Mouse (Mus musculus): Measurements from ENCODE around the gene Zfp446. TPM values are rescaled to one million over a fixed set of nuclear protein-coding genes. Genes with fewer than 3 reads are reported as not detected.

The Zfp446 gene
- polyA plus RNA-seq, 1 experiment from 2014 or later = 5.9 TPM

DNA sequence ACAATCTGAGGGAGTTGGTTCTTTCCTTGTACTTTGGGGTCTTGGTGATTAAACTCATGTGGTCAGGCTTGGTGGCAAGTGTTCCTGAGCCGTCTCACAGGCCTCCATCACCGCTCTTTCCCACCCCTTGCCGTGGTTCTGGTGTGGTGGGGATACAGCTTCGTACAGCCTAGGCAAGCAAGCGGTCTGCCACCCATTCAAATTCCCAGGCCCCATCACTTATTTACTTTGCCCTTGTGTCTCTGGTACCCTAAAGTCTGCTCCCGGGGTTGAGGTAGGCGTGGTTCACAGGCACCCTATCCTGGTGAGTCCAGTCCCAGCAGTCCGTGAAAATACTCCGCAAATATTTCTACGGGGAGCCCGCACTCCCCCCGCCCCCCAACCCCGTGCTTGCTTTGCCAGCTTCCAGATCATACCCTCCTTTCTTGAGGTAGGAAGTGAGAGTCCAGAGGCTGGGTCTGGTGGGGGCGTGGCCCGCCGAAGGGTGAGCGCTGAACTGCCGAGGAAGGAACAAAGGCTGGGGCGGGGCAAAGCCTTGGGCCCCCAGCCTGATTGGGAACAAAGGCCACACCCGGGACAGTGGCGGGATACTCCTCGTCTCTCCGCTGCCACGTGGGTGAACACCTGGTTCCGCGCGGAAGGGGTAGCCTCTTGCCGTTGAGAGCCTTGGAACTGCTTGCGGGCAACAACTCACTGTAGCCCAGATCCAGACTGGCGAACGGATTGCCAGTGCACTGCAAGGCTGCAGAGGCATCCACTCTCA, 45.3 kb downstream of the Zfp446 start:
- H3K36me3 ChIP-seq (replicated peaks; ENCODE audit: control insufficient read depth, insufficient read depth, low read depth, low read length) = peaks cover 9% of the 10 kb centered on the region
- H3K9me3 ChIP-seq (replicated peaks; ENCODE audit: control insufficient read depth, low read length) = no peaks in the 10 kb centered on the region
- no peaks in the 10 kb centered on the region for H3K27me3 ChIP-seq (ENCODE audit: control insufficient read depth, insufficient read depth, low read length)
- WGBS = 4% methylated on average over 31 of the region's 31 CpGs
- ATAC-seq (replicated peaks; ENCODE audit: insufficient number of reproducible peaks, low FRiP score, low TSS enrichment, low read depth) (peak; percentile 77), DNase-seq (ENCODE audit: low spot score) (peak; percentile 95)
- no peaks in the 10 kb centered on the region; the same call in 1 of the 2 replicates for H3K4me1 ChIP-seq (ENCODE audit: control insufficient read depth, insufficient read depth, low read length)
- peak overlapping the region; percentile 99 for H3K9ac ChIP-seq (replicated peaks; ENCODE audit: low read length)
- H3K4me2 ChIP-seq (ENCODE audit: low read depth, low read length) = peak overlapping the region; percentile 97
- peak overlapping the region; percentile 100 for H3K27ac ChIP-seq (replicated peaks; ENCODE audit: low read depth, low read length)
- H3K4me3 ChIP-seq (ENCODE audit: low read depth, low read length) = peak overlapping the region; percentile 96

DNA sequence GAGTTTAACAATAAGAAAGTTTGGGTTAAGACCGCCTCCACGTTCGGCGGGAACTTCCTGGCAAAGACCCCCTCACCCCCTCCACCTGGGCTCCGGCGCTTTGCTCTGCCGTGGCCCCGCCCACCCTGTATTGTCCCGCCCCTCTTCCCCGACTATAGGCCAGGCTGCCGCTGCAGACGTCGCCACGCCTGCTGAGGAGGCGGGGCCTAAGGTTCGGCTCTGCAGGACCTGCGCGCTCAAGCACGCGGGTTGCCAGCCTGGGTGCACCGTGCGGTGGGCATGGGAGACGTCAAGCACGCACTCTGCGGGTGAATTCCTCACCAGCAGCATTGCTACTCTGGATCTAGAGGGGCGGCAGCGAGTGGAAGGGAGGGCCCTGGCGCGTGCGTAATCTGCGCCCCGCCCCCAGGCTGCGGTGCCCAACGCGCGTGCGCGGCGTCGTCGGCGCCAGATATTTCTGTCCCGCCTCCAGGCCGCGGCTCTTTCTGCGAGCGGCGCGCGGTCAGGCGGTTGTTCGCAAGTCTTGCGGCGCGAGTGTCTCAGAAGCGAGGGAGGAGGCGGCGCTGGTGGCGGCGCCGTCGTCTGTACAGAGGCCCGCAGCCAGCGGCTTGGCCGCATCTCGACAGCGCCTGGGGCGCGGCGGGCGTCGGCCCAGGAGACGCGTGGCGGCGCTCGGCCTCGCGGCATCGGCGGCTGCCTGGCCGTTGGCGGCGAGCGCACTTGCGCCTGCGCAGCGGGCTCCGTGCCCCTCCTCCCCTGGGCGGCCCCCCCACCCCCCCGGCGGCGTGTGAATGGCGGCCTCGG, 46.5 kb downstream of the Zfp446 start:
- peak overlapping the region; percentile 97 for H3K4me2 ChIP-seq (ENCODE audit: low read depth, low read length)
- WGBS = under 1% methylated on average over 58 of the region's 95 CpGs
- H3K9me3 ChIP-seq (replicated peaks; ENCODE audit: control insufficient read depth, low read length) = no peaks in the 10 kb centered on the region
- H3K27ac ChIP-seq (replicated peaks; ENCODE audit: low read depth, low read length) = peak overlapping the region; percentile 100
- H3K36me3 ChIP-seq (replicated peaks; ENCODE audit: control insufficient read depth, insufficient read depth, low read depth, low read length) = peaks cover 20% of the 10 kb centered on the region
- H3K27me3 ChIP-seq (ENCODE audit: control insufficient read depth, insufficient read depth, low read length) = no peaks in the 10 kb centered on the region
- DNase-seq (ENCODE audit: low spot score) = peak; percentile 97
- H3K4me1 ChIP-seq (ENCODE audit: control insufficient read depth, insufficient read depth, low read length) = no peaks in the 10 kb centered on the region; the same call in 1 of the 2 replicates
- peak overlapping the region; percentile 96 for H3K4me3 ChIP-seq (ENCODE audit: low read depth, low read length)
- H3K9ac ChIP-seq (replicated peaks; ENCODE audit: low read length) = peak overlapping the region; percentile 99
- peak; percentile 82 for ATAC-seq (replicated peaks; ENCODE audit: insufficient number of reproducible peaks, low FRiP score, low TSS enrichment, low read depth)

DNA sequence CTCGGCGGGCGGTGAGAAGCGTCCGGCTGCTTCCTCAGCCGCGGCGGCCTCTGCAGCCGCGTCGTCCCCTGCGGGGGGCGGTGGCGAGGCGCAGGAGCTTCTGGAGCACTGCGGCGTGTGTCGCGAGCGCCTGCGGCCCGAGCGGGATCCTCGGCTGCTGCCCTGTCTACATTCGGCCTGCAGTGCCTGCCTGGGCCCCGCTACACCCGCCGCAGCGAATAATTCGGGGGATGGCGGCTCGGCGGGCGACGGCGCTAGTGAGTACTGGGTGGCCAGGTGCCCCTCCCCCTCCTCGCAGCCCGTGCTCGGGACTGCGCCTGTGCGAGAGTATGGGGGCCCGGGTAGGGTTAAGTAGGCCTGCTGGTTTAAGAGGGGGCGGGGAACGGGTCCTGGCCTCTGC, 47.2 kb downstream of the Zfp446 start:
- under 1% methylated on average over 44 of the region's 44 CpGs for WGBS

DNA sequence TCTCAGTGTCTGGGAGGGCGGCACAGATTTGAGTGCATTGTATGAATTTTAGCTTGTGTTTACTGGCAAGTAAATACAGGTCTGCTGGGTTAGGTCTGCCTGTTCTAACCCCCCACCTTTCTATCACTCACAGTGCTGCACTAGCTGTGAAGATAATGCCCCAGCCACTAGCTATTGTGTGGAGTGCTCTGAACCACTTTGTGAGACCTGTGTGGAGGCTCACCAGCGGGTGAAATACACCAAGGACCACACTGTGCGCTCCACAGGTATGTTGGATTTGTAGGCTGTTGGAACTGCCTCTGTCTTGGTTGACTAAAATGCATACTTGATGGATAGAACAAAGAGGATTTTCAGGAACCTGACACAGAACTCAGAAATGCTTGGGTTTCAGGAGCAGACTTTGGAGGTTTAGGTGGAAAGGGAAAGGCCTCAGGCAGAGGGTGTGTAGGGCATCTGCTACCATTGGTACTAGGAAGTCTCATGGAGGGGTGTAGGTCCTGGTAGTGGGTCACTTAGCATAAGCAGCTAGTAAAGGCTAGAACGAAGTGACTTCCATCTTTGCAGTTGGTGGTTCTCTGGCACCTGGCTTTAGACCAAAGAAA, 48.0 kb downstream of the Zfp446 start:
- H3K9me3 ChIP-seq (replicated peaks; ENCODE audit: control insufficient read depth, low read length) = no peaks in the 10 kb centered on the region
- no peaks in the 10 kb centered on the region; the same call in 1 of the 2 replicates for H3K4me1 ChIP-seq (ENCODE audit: control insufficient read depth, insufficient read depth, low read length)
- peaks cover 35% of the 10 kb centered on the region for H3K36me3 ChIP-seq (replicated peaks; ENCODE audit: control insufficient read depth, insufficient read depth, low read depth, low read length)
- H3K4me2 ChIP-seq (ENCODE audit: low read depth, low read length) = peak overlapping the region; percentile 97
- H3K27me3 ChIP-seq (ENCODE audit: control insufficient read depth, insufficient read depth, low read length) = no peaks in the 10 kb centered on the region
- ATAC-seq (replicated peaks; ENCODE audit: insufficient number of reproducible peaks, low FRiP score, low TSS enrichment, low read depth) (no peak), DNase-seq (ENCODE audit: low spot score) (no peak)
- peak overlapping the region; percentile 99 for H3K9ac ChIP-seq (replicated peaks; ENCODE audit: low read length)
- 39% methylated on average over 4 of the region's 4 CpGs for WGBS
- H3K27ac ChIP-seq (replicated peaks; ENCODE audit: low read depth, low read length) = 0 out of 2 replicates have a peak overlapping the region, but pooled peaks have one; percentile 100
- H3K4me3 ChIP-seq (ENCODE audit: low read depth, low read length) = peak overlapping the region; percentile 96

More for the DNA sequence above, 47.2 kb downstream of the Zfp446 start:
- DNase-seq (ENCODE audit: low spot score) (peak; percentile 79), ATAC-seq (replicated peaks; ENCODE audit: insufficient number of reproducible peaks, low FRiP score, low TSS enrichment, low read depth) (peak; percentile 61)
- peaks cover 27% of the 10 kb centered on the region for H3K36me3 ChIP-seq (replicated peaks; ENCODE audit: control insufficient read depth, insufficient read depth, low read depth, low read length)
- no peaks in the 10 kb centered on the region for H3K9me3 ChIP-seq (replicated peaks; ENCODE audit: control insufficient read depth, low read length)
- H3K27ac ChIP-seq (replicated peaks; ENCODE audit: low read depth, low read length) = peak overlapping the region; percentile 100
- peak overlapping the region; percentile 97 for H3K4me2 ChIP-seq (ENCODE audit: low read depth, low read length)
- peak overlapping the region; percentile 99 for H3K9ac ChIP-seq (replicated peaks; ENCODE audit: low read length)
- no peaks in the 10 kb centered on the region; the same call in 1 of the 2 replicates for H3K4me1 ChIP-seq (ENCODE audit: control insufficient read depth, insufficient read depth, low read length)
- no peaks in the 10 kb centered on the region for H3K27me3 ChIP-seq (ENCODE audit: control insufficient read depth, insufficient read depth, low read length)
- H3K4me3 ChIP-seq (ENCODE audit: low read depth, low read length) = peak overlapping the region; percentile 96

DNA sequence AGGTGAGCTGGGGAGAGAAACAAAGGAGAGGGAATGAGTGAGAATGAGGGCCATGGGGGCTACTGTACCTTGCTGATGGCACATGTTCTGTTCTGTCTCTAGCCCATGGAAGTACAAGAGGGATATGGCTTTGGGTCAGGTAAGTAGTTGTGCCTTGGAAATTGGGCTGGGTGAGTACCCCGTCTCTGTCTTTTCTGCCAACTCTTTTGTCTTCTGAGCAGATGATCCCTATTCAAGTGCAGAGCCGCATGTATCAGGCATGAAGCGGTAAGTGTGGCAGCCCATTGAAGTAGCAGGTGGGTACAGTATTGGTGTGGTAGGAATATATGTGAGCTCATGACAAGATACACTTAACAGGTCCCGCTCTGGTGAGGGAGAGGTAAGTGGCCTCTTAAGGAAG, 51.3 kb downstream of the Zfp446 start:
- no peaks in the 10 kb centered on the region; the same call in 1 of the 2 replicates for H3K4me1 ChIP-seq (ENCODE audit: control insufficient read depth, insufficient read depth, low read length)
- H3K27me3 ChIP-seq (ENCODE audit: control insufficient read depth, insufficient read depth, low read length) = no peaks in the 10 kb centered on the region
- H3K4me3 ChIP-seq (ENCODE audit: low read depth, low read length) = no peak overlapping the region
- no peaks in the 10 kb centered on the region for H3K9me3 ChIP-seq (replicated peaks; ENCODE audit: control insufficient read depth, low read length)
- H3K36me3 ChIP-seq (replicated peaks; ENCODE audit: control insufficient read depth, insufficient read depth, low read depth, low read length) = peaks cover 43% of the 10 kb centered on the region
- 90% methylated on average over 4 of the region's 4 CpGs for WGBS
- ATAC-seq (replicated peaks; ENCODE audit: insufficient number of reproducible peaks, low FRiP score, low TSS enrichment, low read depth) (no peak), DNase-seq (ENCODE audit: low spot score) (no peak)
- H3K9ac ChIP-seq (replicated peaks; ENCODE audit: low read length) = no peak overlapping the region
- H3K4me2 ChIP-seq (ENCODE audit: low read depth, low read length) = no peak overlapping the region
- H3K27ac ChIP-seq (replicated peaks; ENCODE audit: low read depth, low read length) = no peak overlapping the region

DNA sequence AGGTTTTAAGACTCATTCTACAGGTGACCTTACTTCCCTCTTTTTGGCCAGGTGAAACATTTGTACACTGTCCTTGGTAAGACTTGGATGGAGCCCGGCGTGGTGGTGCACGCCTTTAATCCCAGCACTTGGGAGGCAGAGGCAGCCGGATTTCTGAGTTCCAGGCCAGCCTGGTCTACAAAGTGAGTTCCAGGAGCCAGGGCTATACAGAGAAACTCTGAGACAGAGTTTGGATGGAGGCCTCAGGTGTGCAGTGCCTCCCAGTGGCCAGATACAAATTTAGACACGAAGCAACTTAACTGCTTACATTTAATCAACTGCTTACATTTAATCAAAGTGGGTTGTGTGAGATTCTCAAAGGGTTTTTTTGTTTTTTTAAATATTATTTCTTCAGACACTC, 53.4 kb downstream of the Zfp446 start:
- WGBS = 78% methylated on average over 5 of the region's 5 CpGs
- Histone ChIP-seq H3K4me2 (ENCODE audit: low read depth, low read length) (no peak overlapping the region), H3K36me3 (replicated peaks; ENCODE audit: control insufficient read depth, insufficient read depth, low read depth, low read length) (peaks cover 46% of the 10 kb centered on the region), H3K9me3 (replicated peaks; ENCODE audit: control insufficient read depth, low read length) (no peaks in the 10 kb centered on the region), H3K4me1 (ENCODE audit: control insufficient read depth, insufficient read depth, low read length) (no peaks in the 10 kb centered on the region), H3K9ac (replicated peaks; ENCODE audit: low read length) (no peak overlapping the region), H3K27ac (replicated peaks; ENCODE audit: low read depth, low read length) (no peak overlapping the region), H3K4me3 (ENCODE audit: low read depth, low read length) (no peak overlapping the region), H3K27me3 (ENCODE audit: control insufficient read depth, insufficient read depth, low read length) (no peaks in the 10 kb centered on the region)
- DNase-seq (ENCODE audit: low spot score) = peak; percentile 35
- ATAC-seq (replicated peaks; ENCODE audit: insufficient number of reproducible peaks, low FRiP score, low TSS enrichment, low read depth) = no peak

DNA sequence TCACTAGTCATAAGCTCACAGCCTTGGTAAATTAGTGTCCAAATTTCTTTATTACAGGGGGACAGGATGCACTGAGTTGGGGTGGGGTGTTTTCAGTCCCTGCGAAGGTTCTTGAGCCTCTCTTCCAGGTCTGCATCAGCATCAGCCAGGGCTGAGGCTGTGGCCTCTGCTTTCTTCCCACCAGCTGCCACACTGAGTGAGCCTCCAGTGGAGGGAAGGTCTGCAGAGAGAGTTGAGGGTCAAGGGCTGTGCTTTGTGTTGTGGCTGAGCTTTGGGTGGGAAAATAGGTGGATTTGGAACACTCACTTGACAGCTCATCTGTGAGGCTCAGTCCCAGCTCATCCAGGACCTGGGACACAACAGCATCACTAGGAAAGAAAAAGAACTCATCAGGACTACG, 54.3 kb downstream of the Zfp446 start:
- Histone ChIP-seq H3K27ac (replicated peaks; ENCODE audit: low read depth, low read length) (no peak overlapping the region), H3K27me3 (ENCODE audit: control insufficient read depth, insufficient read depth, low read length) (no peaks in the 10 kb centered on the region), H3K9me3 (replicated peaks; ENCODE audit: control insufficient read depth, low read length) (no peaks in the 10 kb centered on the region), H3K4me1 (ENCODE audit: control insufficient read depth, insufficient read depth, low read length) (no peaks in the 10 kb centered on the region), H3K4me3 (ENCODE audit: low read depth, low read length) (no peak overlapping the region), H3K9ac (replicated peaks; ENCODE audit: low read length) (no peak overlapping the region), H3K36me3 (replicated peaks; ENCODE audit: control insufficient read depth, insufficient read depth, low read depth, low read length) (peaks cover 44% of the 10 kb centered on the region), H3K4me2 (ENCODE audit: low read depth, low read length) (no peak overlapping the region)
- ATAC-seq (replicated peaks; ENCODE audit: insufficient number of reproducible peaks, low FRiP score, low TSS enrichment, low read depth) = no peak
- WGBS = 89% methylated on average over 2 of the region's 2 CpGs
- no peak for DNase-seq (ENCODE audit: low spot score)
